Mouse (Mus musculus) embryonic stem cell, embryonic (primary cell): Measurements from ENCODE around the gene Ms4a4b.
"Not testable (repeated sequence)": the region's sequence is repeated elsewhere in the genome, so short reads cannot be mapped to it uniquely, and the experiment has no call there.

Experiments
- CTCF ChIA-PET, 4 experiments: fragments of 300-600 bp in 2 of 4; fragments of 350-600 bp in 2 of 4; sonication (Branson Sonifier 250); formaldehyde crosslinking; loops; one replicate each; lab custom pipeline; 2022; ENCODE audit warnings: inconsistent platforms in 2 of 4; lab: Charles Lee
- POLR2A ChIA-PET, 4 experiments: fragments of 300-600 bp in 2 of 4; fragments of 350-600 bp in 2 of 4; sonication (Branson Sonifier 250); formaldehyde crosslinking; loops; one replicate each; lab custom pipeline; 2022; ENCODE audit warnings: antibody characterized with exemption in 4 of 4, inconsistent platforms in 1 of 4; lab: Charles Lee

Ms4a4b gene

DNA sequence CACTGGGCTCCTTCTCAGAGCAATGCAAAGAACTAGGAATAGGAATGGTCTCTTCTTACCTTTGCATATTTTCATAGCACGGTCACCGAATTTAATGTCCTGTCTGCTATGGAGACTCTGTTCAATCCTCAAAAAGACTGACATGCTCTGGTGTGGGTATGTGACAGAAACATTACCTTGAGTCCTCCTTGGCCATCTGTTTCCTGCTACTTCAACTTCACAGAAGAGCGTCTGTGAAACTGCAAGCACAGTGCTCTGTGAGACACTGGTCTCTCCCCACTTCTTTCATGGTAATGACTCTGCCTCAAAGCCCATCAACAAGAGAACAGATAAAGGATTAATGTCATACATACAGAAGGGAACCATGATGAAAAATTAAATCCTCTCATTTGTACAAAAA is 41.0 kb downstream of the Ms4a4b start:
- ChIA-PET POLR2A (no interaction called here), CTCF (no interaction called here)

DNA sequence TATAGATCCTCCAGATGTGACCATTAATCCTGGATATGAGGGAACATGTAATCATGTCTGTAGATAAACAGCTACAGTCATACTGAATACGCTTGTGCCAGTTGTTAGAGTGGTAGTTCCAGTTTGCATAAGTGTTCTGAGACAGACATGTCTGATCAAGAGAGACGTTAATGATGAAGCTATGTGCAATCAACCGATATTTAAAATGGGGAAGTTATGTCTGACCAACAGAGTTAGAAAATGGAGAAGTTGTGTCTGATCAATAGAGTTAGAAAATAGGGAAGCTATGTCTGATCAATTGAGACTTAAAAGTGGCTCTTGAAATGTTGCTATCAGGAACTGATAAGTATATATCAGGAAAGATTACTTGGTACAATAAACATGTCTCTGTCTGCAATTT is 41.9 kb downstream of the Ms4a4b start:
- POLR2A ChIA-PET = no interaction called here
- CTCF ChIA-PET = no interaction called here

DNA sequence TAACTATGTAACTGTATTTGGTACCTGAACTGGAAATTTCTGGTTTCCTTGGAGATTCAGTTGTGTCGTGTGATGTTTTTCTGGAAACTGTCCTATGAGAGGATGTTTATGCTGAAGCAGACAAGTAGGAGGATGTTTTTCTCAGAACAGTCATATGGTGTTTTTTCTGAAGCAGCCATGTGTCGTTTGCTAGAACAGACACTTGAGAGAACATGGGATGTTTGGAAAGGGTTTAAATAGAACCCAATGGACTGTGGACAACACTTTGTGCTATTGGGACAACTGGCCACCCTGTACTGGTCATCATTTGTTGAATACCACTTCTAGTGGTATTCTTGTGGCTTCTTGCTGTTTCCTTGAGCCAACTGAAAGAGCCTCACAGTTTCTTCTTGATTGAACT is 42.4 kb downstream of the Ms4a4b start, which contains the start of gene Gm8369:
Gm8369 (plus strand) TSS at position 193 of the 400 bp plus-strand sequence.
- CTCF ChIA-PET = interaction anchor here in 1 of 4 experiments (0.7 kb wide), 1 partner anchor 9 kb away, joined by 3 read pairs; no protein-coding TSS in a partner anchor

DNA sequence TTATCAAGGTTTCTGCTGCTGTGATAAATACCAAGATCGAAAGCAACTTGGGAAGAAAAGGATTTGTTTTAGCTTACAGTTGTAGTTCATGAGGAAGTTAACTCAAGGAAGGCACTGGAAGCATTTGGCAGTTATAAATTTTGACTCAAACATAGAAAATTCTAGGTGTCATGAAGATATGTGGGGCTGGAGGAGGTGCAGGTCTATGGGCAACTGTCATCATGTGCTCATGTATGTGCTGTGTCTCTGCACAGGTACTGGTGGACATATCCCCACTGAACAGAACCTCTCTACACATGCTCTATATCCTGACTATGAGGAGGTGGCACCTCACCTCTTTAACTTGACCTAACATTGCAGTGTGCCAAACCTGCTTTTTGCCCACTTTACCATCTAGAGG is 43.2 kb downstream of the Ms4a4b start:
- CTCF ChIA-PET = no interaction called here
- POLR2A ChIA-PET = no interaction called here

More for the DNA sequence above, 42.4 kb downstream of the Ms4a4b start, which contains the start of gene Gm8369:
- POLR2A ChIA-PET = no interaction called here

DNA sequence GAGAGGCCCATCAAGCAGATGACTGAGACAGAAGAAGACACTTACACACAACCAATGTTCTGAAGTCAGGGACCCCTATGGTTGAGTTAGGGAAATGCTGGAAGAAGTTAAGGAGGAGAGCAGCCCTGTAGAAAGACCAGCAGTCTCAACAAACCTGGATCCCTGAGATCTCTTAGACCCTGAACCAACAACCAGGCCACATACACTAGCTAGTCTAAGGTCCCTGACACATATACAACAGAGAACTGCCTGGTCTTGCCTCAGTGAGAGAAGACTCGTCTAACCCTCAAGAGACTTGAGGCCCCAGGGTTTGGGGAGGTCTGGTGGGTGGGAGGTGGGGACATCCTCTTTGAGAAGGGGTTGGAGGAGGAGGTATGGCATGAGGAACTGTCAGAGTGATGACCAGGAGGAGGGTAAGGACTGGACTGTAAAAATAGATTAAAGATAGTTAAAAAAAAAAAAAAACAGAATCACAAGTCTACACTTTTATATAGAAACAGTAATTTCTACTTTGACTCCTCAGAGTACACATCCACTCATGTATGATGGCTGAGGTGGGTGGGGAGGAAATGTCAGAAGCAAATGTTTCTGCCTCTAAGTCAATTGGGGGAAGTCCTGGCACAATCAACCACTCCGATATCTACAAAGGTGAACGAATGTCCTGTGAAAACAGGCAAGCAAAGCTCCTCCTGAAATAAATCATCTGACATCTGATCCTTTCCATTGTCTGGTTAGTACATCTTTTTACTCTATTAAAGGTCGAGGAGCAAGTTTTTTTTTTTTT is 48.2 kb downstream of the Ms4a4b start:
- CTCF ChIA-PET = no interaction called here
- POLR2A ChIA-PET = no interaction called here

DNA sequence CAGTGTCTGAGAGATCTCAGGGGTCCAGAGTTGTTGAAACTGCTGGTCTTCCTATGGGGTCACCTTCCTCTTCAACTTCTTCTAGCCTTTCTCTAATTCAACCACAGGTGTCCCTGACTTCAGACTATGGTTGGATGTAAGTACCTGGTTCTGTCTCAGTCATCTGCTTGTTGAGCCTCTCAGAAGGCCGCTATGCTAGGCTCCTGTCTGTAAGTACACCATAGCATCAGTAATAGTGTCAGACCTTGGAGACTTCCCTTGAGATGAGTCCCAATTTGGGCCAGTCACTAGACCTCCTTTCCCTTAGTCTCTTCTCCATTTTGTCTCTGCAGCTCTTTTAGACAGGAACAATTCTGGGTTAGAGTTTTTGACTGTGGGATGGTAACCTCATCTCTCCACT is 49.3 kb downstream of the Ms4a4b start:
- ChIA-PET CTCF (no interaction called here), POLR2A (no interaction called here)

DNA sequence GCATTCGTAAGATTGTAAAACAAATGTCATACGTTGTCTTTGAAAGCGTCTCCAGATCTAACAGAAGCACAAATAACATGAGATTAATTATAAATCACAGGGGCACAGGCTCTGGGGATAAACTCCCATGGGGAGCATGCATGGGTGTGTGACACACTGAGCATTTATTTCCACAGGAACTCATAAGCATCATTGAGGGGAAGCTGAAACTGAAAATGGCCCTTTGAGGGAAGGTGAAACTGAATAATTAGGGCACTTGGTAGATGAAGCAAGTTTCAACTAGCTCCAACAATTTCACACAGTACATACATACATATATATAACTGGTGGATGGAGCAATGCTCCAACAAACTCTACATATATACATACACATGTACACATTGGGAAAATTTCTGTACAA is 51.2 kb downstream of the Ms4a4b start:
- ChIA-PET POLR2A (no interaction called here), CTCF (interaction anchor here in 1 of 4 experiments (0.6 kb wide), 2 partner anchors 9 to 1114 kb away, joined by 3 to 28 read pairs; partner anchors contain the start of gene Gm8369)

DNA sequence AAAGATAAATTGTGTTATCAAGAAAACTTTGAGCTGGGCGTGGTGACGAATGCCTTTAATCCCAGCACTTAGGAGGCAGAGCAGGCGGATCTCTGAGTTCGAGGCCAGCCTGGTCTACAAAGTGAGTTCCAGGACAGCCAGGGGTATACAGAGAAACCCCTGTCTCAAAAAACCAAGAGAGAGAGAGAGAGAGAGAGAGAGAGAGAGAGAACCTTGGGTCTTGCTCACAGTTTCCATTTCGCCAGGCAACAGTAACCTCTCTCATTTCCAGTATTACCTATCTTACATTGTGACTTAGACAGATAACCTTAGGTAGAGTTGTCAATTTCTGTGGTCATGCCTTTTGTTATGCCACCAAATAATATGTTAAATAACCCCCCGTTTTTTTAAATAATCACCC is 53.0 kb downstream of the Ms4a4b start:
- CTCF ChIA-PET = no interaction called here
- POLR2A ChIA-PET = no interaction called here

DNA sequence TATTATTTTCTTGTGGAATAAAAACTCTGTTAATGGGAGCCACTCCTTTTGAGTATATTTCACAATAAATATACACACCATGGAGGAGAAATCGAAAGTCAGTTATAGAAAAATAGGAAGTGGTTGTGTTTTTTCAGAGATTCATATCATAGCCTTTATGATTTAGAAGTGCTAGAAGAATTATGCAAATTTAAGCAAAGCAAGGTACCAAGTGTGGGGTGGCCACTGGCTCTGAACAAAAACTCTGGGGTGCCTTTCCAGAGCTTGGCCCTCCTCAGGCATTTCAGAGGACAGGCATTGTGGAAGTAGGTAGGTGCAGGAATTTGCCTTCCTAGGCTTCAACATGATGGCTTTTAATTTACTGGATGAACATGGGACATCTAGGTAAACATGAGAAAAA is 53.9 kb downstream of the Ms4a4b start:
- CTCF ChIA-PET, POLR2A ChIA-PET: not testable (repeated sequence)

DNA sequence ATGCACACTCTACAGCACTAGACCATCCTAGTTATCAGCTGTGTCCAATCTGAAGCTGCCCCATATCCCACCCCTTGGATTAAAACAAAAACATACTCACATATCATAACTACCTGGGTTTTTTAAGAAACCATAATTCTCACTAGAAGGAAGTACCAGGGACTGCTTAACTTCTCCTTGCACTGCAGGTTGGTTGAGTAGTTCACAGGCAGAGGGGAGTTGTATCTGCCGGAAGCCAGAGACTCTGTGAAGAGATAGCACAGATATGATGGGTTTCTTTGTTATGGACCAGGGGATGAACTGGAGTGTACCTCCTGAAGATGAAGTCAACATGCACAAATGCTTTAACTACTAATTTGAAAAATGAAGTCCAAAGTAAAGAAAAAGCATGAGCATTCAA is 57.4 kb downstream of the Ms4a4b start:
- CTCF ChIA-PET = no interaction called here

DNA sequence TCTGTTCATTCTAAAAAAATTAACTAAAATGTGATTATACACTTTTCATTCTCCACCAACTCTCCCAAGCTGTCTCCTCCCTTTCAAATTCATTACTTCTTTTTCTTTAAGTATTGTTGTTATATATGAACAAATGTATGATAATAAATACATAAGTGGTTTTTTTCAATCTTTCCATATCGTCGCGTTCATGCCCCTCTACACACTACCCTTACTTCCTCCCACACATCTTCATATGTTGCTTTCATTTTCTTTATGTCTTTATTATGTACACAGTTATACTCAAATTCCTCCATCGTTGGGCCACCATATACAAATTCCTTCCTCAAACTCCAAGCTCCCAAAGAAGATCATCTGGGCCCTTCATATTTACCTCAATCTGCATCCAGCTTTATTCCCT is 58.0 kb downstream of the Ms4a4b start:
- ChIA-PET POLR2A (no interaction called here), CTCF (no interaction called here)

More for the DNA sequence above, 57.4 kb downstream of the Ms4a4b start:
- POLR2A ChIA-PET = no interaction called here

DNA sequence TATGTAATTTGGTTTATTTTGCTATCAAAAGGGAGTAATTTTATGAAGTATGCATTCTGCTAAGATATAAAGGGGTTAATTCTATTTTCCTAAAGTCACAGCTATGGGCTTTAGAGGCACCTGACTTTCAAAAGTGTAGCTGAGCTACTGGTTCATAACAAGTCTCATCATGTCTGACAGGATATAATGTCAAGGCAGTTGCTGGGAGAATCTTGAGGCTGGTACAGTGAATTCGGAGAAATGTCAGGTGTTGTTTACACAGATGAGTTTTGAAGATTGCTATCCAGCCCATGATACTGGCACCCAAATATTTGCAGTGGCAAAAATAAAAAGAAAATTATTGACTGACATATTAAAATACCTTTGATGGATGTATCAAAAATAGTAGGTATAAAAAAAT is 61.5 kb downstream of the Ms4a4b start:
- POLR2A ChIA-PET = no interaction called here

DNA sequence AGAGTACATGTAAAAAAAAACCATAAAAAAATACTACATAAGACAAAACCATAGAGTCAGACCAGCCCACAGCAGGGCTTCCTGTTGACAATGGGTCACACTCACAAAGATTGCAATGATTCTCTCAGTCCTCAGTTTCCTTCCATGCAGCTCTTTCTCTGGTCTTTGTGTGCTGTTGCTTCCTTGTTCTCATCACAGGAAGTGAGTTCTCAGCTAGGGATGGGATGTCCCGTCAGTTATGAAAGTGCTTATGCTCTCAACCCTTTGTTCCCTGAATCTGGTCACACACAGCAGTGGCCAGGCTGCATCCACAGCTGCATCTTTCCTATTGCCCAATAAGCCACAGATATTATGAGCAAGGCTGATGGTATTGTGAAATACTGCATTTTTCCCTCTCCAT is 70.1 kb downstream of the Ms4a4b start:
- POLR2A ChIA-PET = interaction anchor here in 1 of 4 experiments (0.6 kb wide), 1 partner anchor 221 kb away, joined by 3 read pairs; no protein-coding TSS in a partner anchor
- CTCF ChIA-PET = no interaction called here

More for the DNA sequence above, 61.5 kb downstream of the Ms4a4b start:
- CTCF ChIA-PET = no interaction called here

DNA sequence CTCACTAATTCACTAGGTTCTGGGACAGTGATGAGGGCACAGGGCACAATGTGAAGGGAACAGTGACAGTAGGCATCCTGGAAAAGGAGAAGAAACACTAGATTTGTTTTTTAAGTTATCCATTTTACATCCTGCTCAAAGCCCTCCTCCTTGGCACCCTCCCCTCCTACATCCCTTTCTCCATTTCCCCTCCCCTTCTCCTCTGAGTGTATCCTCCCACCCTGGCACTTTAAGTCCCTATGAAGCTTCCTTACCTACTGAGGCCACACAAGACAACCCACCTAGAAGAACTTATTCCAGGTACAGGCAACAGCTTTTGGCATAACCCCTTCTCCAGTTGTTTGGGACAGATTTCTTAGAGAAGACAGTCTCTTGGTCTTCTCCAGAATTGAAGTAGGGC is 72.9 kb downstream of the Ms4a4b start, which contains the start of gene Ms4a6b:
Ms4a6b (plus strand) TSS at position 267 of the 400 bp plus-strand sequence.
- ChIA-PET POLR2A (interaction anchor here in 1 of 4 experiments (0.5 kb wide), 1 partner anchor 647 kb away, joined by 3 read pairs; no protein-coding TSS in a partner anchor), CTCF (interaction anchor here in 1 of 4 experiments (0.7 kb wide), 1 partner anchor 304 kb away, joined by 3 read pairs; no protein-coding TSS in a partner anchor)
